Mouse (Mus musculus) natural killer cell, adult 2 months (primary cell): ENCODE measurements around the gene Gm49369.
A peak's percentile ranks its signal among the peaks of the same experiment; 100 is the strongest.

Source experiments
- DNase-seq, 2 experiments: peaks; one replicate each; pipeline ENCODE4 v3.0.0; 2022; ENCODE audit warnings: low spot score in 2 of 2

Gene Gm49369

GRCm38 (mm10) chr7:142394261-142395190 is 12.1 kb upstream of the Gm49369 start:
- DNase-seq = no peak

GRCm38 (mm10) chr7:142393191-142393590 is 10.7 kb upstream of the Gm49369 start:
- DNase-seq = peak; percentile 67 to 83

- DNase-seq = no peak
Observed at GRCm38 (mm10) chr7:142391609-142392008, 9.1 kb upstream of the Gm49369 start.

GRCm38 (mm10) chr7:142391108-142391507 is 8.6 kb upstream of the Gm49369 start:
- no peak for DNase-seq

GRCm38 (mm10) chr7:142389961-142390650 is 7.6 kb upstream of the Gm49369 start:
- DNase-seq = no peak

GRCm38 (mm10) chr7:142388740-142389139 is 6.3 kb upstream of the Gm49369 start:
- DNase-seq = no peak

GRCm38 (mm10) chr7:142388198-142388597 is 5.7 kb upstream of the Gm49369 start:
- DNase-seq = no peak

- peak; percentile 89 to 91 for DNase-seq
Observed at GRCm38 (mm10) chr7:142387419-142388148, 5.1 kb upstream of the Gm49369 start, which contains the start of gene Ctsd. Gene Ctsd (minus strand): TSS chr7:142388038.

GRCm38 (mm10) chr7:142386621-142387201 is 4.2 kb upstream of the Gm49369 start:
- DNase-seq = no peak

GRCm38 (mm10) chr7:142385742-142386403 is 3.4 kb upstream of the Gm49369 start:
- DNase-seq = peak; percentile 41 to 63

- DNase-seq = peak in 1 of 2 experiments; percentile 43
Observed at GRCm38 (mm10) chr7:142384306-142384705, 1.8 kb upstream of the Gm49369 start.

- peak; percentile 60 to 74 for DNase-seq
Observed at GRCm38 (mm10) chr7:142381175-142381574, 1.3 kb downstream of the Gm49369 start.

- DNase-seq = peak; percentile 67 to 82
Observed at GRCm38 (mm10) chr7:142379186-142379585, 3.3 kb downstream of the Gm49369 start.

- no peak for DNase-seq
Observed at GRCm38 (mm10) chr7:142377233-142377925, 5.1 kb downstream of the Gm49369 start.

GRCm38 (mm10) chr7:142376096-142376495 is 6.4 kb downstream of the Gm49369 start:
- no peak for DNase-seq

- DNase-seq = peak in 1 of 2 experiments; percentile 52
Observed at GRCm38 (mm10) chr7:142375261-142375724, 7.2 kb downstream of the Gm49369 start.

- no peak for DNase-seq
Observed at GRCm38 (mm10) chr7:142374413-142375015, 8.0 kb downstream of the Gm49369 start.

GRCm38 (mm10) chr7:142373641-142374412 is 8.6 kb downstream of the Gm49369 start, which contains the start of gene Ifitm10:
Gene Ifitm10 (minus strand): TSS chr7:142373753.
- DNase-seq = no peak

GRCm38 (mm10) chr7:142373039-142373438 is 9.4 kb downstream of the Gm49369 start:
- no peak for DNase-seq
